Mouse (Mus musculus) c-Kit-positive CD71-positive TER-119-negative erythroid progenitor cells, embryonic 14.5 days (primary cell): Measurements from ENCODE around the gene Pcca.
A peak's percentile ranks its signal among the peaks of the same experiment; 100 is the strongest.

Source experiments
- DNase-seq: peaks from one replicate; pipeline ENCODE4 v3.0.0-alpha.2; 2013; ENCODE audit warnings: low read depth

Pcca gene

DNA sequence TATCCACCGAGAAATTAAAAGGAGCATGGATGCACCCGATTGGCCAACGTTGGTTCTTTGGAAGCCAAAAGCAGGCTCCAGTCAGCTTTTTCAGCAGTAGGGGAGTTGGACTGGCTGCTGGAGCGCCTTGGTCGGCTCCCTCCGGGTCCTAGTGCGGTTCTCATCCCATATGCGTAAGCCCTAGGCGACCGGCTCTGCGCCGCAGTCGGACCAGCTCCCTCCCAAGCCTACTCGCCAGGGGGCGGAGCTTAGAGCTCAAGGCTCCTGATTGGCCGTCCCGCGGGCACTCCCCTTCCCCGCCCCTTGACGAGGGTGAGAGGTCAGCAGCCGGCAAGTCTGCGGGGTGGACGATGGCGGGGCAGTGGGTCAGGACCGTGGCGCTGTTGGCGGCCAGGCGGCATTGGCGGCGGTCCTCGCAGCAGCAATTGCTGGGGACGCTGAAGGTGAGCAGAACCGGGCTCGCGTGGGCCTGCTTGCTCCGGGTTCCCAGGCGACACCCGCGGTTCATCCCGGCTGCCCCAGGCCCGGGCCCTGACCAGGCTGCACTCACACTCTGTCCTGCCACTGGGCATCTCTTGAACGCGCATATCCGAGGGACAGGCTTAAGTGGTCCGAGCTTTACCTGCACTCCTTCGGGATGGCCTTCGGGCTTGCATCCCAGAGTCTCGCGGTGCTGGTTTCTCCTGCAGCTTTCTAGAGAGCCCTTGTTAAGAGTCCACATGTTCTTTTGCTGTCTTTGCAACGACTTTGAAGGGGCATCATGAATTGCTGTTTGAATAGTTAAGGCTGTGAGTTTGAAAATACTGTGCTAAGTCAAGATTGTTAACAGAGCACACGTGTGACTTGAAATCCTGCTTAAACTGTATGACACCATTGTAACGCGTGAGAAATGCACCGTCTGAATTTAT lies at the start of gene Pcca:
Pcca (plus strand) TSS at position 308 of the 908 bp plus-strand sequence.
- DNase-seq, result peak; percentile 89

DNA sequence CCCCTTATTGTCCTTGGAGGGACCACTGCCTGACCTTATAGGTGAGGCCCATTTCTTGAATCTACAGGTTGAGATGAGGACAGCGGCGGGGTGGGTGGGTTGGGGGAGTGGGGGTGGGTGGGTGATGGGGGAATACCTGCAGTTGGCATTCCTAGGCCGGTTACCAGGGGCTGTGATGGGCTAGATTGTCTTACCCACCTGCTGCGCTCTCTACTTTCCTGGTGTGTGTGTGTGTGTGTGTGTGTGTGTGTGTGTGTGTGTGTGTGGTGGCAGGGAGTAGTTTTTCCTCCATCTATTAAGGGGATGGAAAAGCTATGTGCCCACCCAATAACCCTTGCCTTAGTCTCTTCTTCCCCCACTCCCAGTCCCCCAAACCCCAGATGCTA lies 49.7 kb upstream of the Pcca start:
- DNase-seq, result no peak

DNA sequence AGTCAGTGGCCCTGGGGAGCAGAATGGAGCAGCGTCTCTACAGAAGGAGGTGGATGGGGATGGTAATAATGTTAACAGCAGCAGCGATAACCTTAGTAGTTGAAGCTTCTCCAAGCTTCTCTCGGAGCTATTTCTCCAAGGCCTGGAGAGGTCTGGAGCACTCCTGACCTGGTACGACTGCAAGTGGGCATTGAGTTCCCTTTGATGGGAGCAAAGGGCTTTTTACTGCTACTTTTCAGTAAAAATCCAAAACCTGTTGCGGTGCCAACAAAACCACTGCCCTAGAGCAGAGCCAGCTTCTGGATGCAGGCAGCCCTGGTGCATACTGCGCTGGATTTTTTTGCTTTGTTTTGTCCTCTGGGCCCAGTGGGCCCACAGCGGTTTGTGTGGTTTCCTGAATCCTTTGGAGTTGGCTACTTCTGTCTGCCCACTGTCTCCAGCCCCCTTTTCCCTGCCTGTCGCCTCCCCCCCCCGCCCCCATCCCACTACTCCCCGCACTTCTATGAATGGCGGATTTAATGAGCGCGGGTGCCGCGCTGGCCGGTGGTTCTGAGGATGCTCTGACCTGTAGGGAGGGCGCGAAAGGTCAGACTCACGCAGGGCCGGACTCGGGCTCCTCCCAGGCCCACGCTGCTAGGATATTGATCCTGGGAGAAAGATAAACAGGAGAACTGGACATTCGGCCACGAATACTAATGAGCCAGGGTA lies 49.1 kb upstream of the Pcca start:
- no peak for DNase-seq

DNA sequence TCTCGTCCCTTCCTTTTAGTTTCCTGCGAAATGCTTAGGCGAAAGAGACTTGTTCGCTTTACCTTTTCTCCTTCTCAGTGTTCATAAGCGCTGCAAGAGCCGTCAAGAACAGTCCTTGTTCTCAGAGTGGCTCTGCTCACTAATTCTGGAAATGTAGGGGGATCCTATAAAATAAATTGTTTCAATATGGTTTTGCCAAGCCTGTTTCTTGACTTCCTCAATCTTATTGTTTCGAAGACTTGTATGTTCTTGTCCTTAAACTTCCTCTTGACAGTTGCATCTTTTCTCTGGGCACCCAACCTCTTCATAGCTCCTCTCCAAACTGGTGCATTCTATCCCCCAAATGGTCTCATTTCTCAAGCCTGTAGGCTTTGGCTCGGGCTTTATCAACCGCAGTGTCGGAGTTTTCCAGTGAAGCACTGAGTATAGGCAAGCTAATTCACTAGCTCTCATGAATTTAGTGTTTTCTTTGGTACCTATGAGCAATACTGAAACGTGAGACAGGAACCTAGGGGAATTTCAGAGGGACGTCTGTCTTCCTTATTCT lies 48.4 kb upstream of the Pcca start:
- no peak for DNase-seq

DNA sequence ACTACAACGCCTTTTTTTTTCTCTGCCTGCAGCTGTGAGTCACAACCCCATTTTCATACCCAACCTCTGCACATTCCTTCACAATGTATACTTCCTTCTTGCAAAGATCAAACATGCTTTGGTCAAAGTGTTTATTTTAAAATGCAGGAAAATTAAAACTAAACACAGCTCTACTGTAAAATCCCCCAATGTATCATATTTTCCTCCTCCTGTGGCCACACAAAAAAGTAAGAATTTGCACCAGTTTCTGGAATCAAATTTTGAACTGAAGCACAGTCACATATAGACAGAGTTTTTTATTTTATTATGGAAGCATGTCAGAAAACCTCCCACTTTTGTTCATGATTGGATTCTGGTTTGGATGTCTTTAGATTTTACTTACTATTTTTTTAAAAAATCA lies 47.5 kb upstream of the Pcca start:
- DNase-seq, result no peak

DNA sequence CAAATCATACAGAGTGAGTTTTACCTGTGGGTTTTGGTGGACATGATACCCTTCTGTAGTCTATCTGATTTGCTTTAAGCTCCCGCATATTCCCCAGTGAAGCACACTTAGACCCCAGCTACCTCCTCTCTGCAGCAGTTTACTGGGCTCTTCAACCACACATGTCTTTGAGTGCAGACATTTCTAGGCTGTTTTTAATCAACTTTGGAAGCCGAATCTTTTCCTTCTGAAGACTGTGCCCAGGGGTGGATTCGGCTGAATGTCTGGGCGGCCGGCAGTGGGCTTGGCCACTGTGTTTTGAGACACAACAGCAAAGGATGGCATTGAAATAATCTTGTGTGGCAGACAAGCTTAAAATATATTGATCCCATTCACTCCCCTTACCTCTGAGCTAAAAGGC lies 46.8 kb upstream of the Pcca start:
- DNase-seq, result no peak

DNA sequence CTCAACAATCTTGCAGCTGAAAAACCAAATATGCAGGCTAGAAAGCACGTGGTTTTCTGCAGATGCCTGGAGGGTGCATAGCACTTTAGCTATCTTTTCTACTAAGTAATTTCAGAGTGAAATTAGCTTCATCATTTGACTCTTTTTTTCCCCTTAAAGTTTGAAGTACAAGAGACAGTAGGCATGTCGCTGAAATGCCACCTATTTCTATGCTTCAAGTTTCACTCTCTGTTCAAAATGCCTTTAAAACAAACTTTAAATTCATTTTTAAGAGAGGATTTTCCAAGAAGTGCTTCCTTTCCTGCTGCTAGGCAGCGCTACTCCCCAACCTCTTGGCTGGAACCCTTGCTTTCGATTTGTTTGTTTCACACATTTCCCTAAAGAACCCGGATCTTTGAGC lies 45.1 kb upstream of the Pcca start:
- DNase-seq, result no peak

DNA sequence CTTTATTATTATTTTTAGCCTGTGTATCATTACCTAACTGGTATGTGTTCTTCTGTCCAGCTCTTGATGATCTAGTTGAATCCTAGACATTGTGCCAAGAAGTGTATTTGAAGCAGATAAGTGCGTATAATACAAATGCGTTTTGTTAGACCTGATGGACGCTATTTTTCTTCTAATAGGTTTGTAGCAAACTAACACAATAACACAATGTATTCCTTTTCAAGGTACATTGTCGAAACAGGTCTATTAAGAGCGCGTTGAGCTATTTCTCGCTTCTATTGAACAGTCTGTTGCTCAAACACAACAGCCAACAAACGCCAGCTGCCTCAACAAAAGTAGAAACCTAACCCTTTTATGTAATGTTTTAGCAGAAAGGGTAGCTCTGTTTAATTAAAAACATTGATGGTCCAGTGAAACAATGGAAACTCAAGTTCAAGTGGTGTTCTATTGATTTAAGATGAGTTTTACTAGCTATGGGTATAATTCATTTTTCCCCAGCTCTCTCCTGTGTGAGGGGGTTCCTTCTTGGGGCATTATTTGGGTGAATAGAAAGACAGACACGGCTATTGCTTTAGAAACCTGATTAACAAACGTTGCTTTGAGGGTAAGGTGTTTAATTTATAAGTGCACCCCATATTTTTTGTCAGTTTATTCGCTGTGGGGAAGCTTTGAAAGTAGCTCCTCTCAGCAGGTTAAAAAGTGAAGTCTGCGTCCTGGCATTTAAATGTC lies 44.3 kb upstream of the Pcca start:
- DNase-seq, result no peak

DNA sequence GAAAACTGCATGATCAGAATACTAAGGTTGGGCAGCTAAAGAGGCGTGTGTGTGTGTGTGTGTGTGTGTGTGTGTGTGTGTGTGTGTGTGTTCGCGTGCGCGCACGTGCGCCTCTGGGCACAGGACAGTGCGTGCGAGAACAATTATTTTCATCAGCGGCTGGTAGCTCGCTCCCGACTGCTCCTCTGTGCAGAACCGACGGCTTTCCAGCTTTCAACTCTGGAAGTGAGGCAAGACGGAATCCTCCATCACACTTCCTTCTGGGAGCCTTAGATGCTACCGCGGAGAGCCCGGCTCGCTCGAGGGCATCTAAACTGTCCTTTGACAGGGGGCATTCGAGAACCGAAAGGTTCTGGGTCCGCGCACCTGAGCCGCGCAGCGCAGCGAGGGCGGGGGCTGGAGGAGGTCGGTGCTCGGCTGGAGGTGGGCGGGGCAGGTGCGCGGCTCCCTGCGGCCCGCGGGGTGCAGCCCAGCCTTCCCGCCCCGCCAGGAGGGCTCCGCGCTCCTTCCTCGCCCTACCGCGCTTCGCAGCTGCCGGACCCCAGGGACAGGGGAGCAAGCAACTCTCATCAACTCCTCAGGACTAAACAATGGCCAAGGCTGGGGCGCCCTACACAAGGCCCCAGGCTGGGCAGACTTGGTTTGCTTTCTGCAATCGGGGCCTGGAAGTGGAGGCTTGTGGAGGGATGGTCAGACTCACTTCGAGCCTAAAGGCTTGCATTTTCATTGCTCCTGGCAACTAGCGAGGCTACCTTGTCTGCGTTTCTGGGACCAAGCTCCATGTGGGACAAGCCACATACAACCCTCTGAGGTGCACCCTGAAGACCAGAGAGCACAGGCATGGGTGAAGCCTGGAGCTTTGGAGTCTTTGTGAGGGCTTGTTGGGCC lies 43.4 kb upstream of the Pcca start, which contains the start of gene Gm10837:
Gm10837 (plus strand) TSS at position 146 of the 888 bp plus-strand sequence.
- no peak for DNase-seq

DNA sequence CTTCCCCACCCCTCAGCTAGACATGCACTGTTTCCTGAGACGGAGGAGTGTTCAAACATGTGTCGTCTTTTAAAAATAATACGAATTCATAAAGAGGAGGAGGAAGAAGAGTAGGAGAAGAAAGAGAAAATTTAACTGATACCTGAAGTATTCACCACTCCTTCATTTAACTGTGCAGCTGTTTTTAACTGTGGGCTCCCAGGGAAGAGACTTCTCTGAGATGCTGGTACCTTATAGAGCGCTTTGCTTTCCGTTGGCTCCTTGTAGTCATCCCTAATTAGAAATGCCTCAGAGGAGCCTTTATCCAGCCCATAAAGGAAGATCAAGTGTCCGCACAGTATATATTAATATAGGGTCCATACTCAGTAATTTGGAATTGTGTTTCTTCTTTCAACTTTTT lies 42.6 kb upstream of the Pcca start:
- DNase-seq, result no peak

DNA sequence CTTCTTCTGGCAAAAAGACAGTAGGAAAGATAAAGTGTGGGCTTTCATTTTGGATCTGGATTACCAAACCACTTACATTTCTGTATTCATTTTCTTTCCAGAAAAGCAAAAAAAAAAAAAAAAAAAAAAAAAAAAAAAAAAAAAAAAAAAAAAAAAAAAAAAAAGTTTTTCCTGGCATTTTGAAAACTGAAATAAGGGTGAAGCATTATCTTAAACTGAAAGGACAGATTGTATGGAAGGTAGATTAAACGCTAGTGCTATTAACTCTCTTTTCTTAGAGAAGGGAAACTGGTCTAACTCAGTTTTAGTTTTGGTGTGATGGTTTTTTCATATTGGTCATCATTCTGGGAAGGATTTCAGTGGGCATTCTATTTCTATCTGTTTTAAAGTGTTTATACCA lies 42.1 kb upstream of the Pcca start:
- DNase-seq, result no peak

DNA sequence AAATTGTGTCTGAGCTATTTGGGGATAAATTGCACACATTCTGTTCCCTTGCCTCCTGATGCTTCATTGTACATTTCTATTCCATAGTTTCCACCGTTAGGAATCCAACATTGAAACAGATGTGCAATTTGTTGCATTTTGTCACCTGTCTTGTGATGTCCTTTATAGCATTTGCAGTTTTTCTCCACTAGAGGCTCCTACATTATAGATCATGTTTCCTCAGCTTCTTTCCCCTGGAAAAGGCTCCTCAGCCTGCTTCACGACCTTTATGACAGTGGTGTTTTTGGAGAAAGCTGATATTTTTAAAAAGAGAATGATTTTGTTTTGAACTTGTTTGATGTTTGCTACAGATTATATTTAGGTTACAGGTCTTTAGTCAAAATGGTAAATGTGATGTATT lies 25.1 kb upstream of the Pcca start:
- no peak for DNase-seq

DNA sequence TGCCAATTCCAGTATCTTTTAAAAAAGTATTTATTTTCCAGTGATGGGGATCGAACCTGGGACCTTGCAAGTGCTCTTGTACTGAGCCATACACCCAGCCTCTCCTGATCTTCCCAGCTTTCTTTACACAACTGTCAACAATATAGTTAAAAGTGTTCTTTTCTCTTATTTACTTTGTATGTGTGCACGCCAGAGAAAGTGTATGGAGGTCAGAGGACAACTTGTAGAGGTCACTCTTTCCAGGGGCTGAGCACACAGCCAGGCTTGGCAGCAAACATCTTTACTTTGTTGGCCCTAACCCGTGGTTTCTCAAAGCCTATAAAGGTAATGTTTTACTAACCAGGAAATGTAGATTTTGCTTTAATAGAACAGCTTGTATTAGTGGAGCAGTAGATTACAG lies 22.6 kb upstream of the Pcca start:
- DNase-seq, result no peak

DNA sequence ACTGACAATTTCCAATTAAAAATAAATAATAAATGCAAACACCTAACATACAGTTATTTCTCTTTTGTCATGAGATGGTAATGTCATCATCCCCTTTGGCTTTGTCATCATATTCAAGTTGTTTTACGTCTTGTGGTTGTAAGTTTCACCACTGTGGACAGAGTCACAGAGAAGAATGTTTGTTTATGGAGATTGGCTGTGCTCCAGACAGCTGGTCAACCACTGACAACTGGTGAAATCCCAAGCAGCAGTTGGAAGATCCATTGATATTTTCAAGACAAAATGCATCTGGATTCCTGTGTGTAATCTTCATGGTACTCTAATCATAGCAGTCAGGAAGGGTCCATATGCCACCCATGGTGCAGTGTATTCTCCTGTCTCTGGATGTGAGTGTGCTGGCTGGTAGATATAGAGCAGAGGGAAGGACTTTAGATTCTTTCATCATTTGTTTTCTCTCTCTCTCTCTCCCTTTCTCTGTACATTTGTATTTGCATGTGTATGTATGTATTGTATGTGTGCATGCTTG lies 20.6 kb upstream of the Pcca start:
- no peak for DNase-seq

DNA sequence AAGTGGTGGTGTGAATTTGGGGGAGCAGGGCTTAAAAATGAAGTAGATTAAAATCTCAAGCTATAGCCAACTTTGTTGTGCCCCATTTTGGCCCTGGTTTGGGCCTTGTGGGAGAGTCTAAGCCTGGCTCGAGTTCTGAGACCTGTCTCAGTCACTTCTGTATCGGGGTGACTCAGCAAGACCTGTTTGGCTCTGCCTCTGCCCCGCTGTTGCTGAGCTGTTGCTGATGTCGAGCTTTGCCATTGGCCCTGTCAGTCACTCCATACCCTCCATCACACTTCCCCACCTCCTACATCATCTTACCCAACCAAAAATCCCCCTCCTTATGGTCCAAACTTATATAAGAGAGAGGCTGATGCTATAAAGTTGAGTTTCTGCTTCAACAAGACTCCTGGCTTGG lies 5.6 kb upstream of the Pcca start:
- DNase-seq, result no peak

DNA sequence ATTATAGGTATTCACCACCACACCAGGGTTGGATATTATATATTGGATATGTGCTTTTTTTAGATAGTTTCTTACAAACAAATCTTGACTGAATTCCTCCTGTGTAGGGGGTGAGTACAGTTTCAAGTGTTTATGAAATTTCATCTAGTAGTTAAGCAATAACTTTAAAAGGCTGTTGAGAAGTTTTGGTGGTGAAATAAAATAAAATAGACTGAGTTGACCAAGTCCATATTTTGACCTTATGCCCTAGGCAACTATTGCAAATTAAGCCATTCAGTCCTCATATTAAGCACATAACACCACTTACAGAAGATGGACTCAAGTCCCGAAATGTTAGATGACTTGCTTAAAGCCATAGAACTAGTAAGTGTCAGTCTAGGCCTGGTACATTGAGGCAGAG lies 1.9 kb downstream of the Pcca start:
- DNase-seq, result no peak

DNA sequence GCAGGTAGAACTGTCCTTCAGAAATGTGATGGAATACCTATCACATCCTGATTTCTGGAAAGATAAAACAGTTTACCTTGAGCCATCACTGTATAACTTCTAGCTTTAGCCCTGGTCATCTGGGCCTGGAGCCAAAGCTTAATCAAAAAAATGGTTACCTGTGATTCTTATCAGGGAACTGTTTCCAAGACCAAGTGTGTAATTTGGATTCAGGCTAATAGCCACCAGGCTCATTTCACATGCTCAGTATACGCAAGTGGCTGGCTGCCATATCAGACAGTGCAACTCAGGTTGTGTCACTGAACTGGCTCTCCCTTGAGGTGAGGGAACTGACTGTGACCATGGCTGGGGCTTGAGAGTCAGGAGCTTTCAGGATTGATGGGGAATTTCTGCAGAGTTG lies 14.3 kb downstream of the Pcca start:
- DNase-seq, result no peak

DNA sequence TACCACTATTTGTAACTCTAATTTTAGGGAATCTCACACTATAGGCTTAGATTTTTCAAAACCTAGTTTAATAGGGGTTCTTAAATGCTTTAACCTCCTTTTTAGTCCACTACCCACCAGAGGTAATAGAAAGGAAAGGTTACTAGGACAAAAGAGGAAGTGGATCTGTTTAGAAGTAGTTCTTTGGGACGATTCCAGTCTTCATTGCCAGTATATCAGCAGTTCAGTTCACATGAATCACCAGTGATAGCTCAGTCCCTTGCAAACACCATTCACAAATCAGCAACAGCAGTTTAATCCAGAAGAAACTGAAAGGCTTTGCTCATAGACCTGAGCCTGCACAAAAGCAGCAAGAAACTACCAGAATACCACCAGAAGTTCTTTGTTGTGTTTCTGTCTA lies 14.8 kb downstream of the Pcca start:
- DNase-seq, result no peak

DNA sequence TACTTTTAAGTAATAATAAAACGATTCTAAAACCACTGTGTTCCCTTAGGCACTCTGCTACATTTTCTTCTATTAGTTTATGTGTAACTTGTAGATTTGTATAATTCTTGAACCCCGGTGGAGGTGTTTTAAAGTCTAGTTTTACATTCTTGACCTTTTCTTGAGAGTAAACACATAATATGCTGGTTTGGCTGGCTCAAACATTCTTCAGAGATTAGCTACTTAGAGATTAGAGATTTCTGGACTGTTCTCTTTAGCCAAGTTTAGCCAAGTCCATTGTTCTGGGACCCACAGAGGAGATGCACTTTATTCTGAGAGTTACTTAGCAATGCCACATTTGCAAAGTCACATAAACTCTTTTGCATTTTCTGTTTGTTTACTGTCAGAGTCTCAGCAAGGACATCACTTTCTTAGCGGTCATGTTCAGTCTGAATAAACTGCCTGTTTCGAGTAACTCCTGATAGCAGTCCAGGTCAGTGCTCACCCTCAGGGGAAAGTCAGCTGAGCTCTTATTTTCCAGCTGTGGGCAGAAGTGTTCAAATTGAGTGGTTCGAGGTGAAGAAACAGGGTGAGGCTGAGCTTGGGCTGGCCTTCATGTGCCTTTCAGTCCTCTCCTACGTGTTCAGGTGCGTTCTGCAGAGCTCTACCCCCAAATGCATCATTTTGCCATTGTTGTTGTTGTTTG lies 18.8 kb downstream of the Pcca start:
- no peak for DNase-seq

DNA sequence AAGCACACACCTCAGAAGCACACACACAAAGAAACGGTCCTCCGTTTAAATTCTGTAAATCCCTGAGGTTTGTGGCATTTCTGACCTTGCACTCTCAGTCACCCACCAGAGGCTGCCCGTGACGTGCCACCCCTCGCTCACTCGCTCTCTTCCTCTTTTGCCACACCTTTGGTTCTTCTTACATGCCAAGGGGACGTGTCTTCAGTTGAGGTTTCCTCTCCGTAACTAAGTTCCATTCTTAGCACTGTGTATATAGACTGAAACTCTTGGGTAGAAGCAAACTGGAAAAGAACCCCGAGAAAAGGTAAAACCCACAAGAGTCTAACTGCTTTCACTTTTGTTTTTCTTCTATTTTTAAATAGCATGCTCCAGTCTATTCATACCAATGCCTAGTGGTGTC lies 23.2 kb downstream of the Pcca start:
- DNase-seq, result no peak
